Mouse (Mus musculus) c-Kit-positive CD71-positive TER-119-positive erythroid progenitor cells, embryonic 14.5 days (primary cell): ENCODE data around the gene Pde6h.
"Not testable (repeated sequence)": the region's sequence is repeated elsewhere in the genome, so short reads cannot be mapped to it uniquely, and the experiment has no call there.

Experiments used
- DNase-seq: peaks from one replicate; pipeline ENCODE4 v3.0.0-alpha.2; 2013; ENCODE audit warnings: low spot score

Pde6h gene

DNA sequence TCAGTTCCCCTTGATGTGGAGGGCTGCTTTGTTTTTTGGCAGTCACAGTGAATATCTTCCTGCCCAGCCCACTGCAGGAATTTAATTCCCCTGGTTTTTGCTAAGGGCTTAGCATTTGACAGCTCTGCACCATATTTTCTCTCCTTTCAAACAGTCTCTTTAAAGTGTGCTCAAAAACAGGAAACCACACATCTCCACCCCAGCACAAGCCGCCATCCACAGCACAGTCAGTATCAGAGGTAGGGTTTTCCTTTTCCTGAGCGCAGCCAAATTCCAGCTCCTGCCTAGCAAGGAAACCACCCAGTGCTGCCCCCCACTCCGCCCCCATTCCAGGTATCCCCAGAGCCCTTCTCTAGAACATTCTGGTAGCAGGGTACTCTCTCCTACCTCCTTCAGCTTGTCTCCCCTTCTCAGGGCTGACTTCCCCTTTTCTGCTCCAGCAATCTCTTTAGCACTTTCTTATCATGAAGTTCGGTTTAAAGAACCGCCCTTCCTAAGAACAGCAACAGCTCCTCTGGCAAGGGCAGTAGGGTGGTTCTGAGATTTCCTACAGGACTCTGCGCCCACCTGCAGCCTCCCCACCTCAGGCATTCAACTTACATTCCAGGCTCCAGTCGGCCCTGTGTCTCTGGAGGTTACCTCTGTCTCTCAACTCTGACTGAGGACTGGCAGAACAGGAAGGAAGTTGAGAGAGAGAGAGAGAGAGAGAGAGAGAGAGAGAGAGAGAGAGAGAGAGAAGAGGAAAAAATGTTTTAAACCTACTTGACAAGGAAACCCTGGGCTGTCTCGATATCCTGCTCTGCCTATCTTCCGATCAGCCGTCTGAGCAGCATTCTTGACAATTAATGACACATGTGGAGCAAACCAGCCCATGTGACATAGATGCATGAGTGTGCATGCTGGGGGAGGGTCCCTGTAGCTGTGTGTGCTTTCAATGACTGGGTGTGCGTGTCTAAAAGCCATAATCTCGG, 17.7 kb downstream of the Pde6h start, which contains the start of gene Arhgdib:
TSS of gene Arhgdib (minus strand) at position 849 of the 971 bp plus-strand sequence.
- no peak for DNase-seq

- DNase-seq: no peak
These were observed 18.6 kb downstream of the Pde6h start for GRCm38 (mm10) chr6:136942280-136942679.

DNA sequence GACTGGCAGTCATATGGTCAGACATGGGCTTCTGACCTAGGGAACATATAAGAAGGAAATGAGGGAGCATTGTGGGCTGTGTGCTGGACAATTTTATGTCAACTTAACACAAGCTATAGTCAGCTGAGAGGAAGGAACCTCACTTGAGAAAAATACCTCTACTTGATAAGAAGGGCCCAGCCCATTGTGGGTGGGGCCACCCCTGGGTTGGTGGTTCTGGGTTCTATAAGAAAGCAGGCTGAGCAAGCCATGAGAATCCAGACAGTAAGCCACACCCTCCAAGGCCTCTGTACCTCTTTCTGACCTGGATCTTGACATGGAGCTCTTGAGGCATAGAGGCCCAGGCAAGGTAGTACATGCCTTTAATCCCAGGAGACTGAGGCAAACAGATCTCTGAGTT, 19.8 kb downstream of the Pde6h start:
- no peak for DNase-seq

GRCm38 (mm10) chr6:136944511-136944910, 20.9 kb downstream of the Pde6h start:
- DNase-seq: no peak

- no peak for DNase-seq
These were observed 22.6 kb downstream of the Pde6h start for GRCm38 (mm10) chr6:136946241-136946640.

DNA sequence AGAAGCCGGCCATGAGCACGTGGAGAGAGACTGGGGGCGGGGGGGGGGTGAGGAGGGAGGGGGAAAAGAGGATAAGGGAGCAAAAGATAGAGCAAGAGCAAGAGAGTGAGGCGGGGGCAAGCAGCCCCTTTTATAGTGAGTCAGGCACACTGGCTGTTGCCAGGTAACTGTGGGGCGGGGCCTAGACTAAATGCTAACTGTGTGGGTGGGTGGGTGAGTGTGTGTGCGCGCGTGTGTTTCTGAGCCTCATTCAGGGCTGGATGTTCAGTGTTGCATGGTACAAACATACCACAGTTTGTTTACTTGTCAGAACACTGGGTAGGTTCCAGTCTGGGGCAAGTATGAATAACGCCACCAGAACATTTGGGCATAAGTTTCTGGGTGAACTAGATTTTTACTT, 23.3 kb downstream of the Pde6h start:
- DNase-seq: no peak

- no peak for DNase-seq
These were observed 24.1 kb downstream of the Pde6h start for GRCm38 (mm10) chr6:136947716-136948115.

DNA sequence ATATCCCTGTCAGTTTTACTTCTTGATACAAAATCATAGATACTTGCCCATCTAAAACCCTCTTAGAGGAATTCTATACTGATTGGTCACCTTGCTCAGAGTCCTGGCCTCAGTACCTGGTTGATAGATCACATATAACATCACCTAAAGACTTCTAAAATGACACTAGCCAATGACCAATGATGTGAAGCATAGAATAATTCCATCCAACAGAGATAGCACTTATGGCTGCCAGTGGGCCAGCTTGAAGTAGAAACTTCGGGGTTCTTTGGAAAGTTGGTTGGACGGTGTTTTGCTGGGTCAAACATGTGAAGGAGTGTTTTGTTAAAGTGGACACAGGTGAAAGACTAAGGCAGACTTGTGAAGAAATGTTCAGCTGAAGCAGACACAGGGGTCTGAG, 26.5 kb downstream of the Pde6h start:
- DNase-seq: no peak

- no peak for DNase-seq
These were observed 29.3 kb downstream of the Pde6h start for GRCm38 (mm10) chr6:136952930-136953329.

DNA sequence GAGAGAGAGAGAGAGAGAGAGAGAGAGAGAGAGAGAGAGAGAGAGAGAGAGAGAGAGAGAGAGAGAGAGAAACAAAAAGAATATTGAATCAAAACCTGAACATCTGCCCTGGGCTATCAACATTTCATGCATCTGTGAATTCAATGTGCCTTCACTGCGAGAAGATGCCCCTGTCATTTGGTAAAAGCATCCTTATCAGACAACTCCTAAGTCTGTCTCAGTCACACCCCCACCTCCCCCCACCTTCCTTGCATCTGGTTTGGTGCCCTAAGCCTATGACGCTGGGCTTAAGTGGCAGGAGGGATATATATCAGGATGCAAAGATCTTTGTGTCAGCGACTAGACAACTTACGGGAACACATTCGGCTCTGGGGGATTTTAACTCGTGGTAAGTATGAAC, 30.6 kb downstream of the Pde6h start:
- DNase-seq: no peak

DNA sequence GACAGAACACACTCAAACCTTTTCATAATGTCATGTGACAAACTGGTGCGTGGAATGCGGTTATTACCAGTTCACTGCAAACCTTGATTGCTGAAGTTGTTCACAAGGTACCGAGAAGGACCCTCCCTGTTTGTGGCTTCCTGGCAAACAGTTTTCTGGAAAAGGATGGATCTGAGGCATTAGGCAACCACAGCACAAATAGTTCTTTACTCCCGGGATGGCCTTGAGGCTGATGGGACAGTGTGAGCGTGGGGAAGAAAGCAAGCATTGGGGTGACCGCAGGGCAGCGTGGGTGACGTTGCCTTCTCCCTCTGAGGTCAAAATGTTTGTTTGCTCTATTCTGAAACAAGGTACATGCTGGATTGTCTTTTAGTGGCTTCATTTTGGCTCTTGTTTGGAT, 31.1 kb downstream of the Pde6h start:
- no peak for DNase-seq

GRCm38 (mm10) chr6:136955240-136955639, 31.6 kb downstream of the Pde6h start:
- no peak for DNase-seq

- DNase-seq: no peak
These were observed 33.4 kb downstream of the Pde6h start for GRCm38 (mm10) chr6:136957062-136957461.

GRCm38 (mm10) chr6:136959131-136959530, 35.5 kb downstream of the Pde6h start:
- no peak for DNase-seq

- no peak for DNase-seq
These were observed 39.3 kb downstream of the Pde6h start for GRCm38 (mm10) chr6:136962957-136963356.

- DNase-seq: no peak
These were observed 41.2 kb downstream of the Pde6h start for GRCm38 (mm10) chr6:136964609-136965510.

DNA sequence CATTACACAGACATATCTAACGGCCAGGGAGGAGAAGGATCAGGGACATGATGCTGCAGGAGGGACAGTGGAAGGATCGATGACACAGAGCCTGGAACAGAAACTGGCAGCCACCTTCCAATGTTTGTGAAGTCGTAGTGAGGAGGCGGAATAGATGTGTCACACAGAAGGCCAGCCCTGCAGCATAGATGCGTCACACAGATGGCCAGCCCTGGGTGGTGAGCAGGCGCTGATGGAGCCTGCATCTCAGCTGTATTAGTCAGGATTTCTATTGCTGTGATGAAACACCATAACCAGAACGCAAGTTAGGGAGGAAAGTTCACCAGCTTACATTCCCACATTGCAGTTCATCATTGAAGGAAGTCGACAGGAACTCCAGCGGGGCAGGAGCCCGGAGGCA, 42.3 kb downstream of the Pde6h start:
- DNase-seq: no peak

DNA sequence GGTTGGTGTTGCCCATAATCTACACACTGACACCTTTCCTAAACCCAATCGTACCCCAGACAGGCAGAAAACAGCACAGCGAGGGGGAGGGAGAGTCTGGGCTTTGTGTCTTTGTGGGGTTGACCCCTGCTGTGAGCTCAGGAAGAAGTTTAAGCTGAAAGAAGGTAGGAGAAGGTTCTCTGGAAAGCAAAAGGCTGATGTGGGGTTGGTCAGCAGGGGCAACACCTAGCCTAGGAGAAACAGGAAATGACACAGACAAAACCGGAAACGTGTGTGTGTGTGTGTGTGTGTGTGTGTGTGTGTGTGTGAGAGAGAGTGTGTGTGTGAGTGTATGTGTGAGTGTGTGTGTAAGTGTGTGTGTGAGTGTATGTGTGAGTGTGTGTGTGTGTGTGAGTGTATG, 43.8 kb downstream of the Pde6h start:
- DNase-seq: no peak

DNA sequence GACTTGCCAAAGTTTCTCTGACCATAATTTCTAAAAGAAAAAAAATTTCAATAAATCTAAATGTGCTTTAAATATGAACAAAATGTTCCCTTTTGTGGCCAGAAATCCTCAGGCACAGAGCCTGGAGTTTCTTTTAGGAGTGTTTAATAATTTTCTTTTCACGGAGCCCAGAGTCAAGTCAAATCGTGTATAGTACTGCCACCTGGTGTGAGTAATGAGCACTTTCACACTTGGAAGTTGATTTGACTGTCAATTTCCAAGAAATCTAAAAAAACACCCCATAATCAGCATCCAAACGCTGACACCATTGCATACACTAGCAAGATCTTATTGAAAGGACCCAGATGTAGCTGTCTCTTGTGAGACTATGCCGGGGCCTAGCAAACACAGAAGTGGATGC, 45.2 kb downstream of the Pde6h start:
- not testable (repeated sequence) for DNase-seq

DNA sequence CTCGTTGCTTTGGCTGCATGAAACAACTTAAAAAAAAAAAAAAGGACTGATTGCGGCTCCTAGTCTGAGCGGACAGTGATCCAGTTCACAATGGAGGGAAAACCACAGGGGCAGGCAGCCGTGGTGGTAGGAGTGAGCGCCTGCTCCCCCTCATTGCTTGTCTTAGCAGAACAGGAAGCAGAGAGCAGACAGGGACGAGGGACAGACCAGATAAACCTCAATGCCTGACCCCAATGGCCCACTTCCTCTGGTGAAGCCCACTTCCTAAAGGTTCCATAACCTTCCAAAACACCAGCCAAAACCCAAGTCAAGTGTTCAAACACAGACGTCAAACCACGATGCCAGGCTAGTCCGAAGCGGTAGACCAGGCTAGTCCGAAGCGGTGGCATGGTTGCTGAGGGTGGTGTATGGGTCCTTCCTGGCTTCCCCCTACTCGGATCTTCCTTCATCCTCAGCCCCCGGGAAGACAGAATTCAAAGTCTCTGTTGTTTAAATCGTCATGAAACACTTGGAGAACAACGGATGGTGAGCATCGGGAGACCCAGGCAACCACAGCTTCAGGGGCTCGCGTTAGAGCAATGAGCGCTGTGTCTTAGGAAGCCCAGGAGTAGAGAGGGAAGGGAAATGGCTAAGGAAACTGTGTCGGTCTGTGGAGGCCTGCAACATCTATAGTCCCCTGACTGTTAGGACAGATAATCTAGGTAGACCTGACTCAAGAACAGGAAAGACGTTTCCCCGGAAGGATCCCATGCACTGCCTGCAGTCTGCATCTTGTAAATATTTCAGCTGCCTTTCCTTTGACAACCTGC, 55.8 kb downstream of the Pde6h start:
- no peak for DNase-seq

DNA sequence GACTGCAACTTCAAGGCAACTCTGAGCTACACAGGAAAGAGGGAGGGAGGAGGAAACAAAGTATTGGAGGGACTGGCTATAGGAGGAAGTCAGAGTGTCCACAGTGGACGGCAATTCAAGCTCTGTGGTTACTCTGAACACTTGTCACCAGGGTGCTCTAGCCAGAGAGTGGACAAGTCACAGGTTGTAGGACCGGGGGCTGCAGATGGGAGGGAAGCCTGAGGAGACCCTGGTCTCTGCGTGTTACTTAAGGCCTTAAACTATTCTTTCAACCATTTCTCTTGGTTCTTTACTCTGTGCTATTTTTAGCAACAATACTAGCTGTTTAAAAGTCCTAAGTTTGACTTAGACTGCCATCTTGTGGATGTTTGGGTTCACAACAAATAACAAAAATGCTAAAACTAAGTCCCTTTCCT, 56.7 kb downstream of the Pde6h start:
- peak; percentile 49 for DNase-seq

DNA sequence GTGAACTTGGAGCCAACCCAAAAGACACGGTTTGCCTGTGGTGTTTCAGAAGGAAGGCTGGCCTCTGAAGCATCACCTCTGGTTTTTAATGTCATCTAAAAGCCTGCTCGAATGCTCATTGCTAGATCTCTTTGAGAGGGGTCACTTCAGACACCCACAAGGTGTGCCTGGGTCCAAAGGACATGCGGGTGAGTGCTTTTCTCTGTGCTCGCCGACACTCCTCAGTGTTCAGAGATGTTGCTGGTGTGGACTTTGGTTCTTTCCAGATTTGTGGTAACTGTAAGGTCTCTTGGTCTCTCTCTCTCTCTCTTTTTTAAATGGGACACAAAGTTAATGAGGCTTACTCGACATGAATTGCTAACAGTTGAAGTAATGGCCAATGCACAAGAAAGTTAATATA, 58.9 kb downstream of the Pde6h start:
- DNase-seq: no peak
